Mouse (Mus musculus) brain, adult 2 months (tissue): ENCODE data around the gene Tpp2.

Experiments
- DNase-seq: peaks from one replicate; pipeline ENCODE4 v3.0.0; 2011; ENCODE audit warnings: low read depth, low spot score

Gene Tpp2

GRCm38 (mm10) chr1:43933488-43934415 is at the start of gene Tpp2:
TSS of gene Tpp2 (plus strand) at chr1:43933647.
- DNase-seq = peak; percentile 100

GRCm38 (mm10) chr1:43888358-43888757 is 45.1 kb upstream of the Tpp2 start:
- peak; percentile 89 for DNase-seq

DNA sequence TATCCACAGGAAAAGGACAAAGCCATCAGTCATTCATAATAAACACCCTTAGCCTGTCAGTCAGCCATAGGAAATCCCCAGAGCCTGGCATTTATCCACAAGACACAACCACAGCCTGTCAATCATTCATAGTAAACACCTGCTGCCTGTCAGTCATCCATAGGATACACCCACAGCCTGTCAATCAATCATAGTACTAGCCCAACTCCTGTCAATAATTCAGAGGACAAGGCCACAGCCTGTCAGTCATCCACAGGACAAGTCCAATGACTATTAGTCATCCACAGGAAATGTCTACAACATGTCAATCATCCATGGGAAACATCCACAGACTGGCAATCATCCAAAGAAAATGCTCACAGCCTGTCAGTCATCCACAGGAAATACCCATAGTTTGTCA is 37.7 kb upstream of the Tpp2 start:
- no peak for DNase-seq

GRCm38 (mm10) chr1:43897131-43897530 is 36.3 kb upstream of the Tpp2 start:
- no peak for DNase-seq

- no peak for DNase-seq
Measured at GRCm38 (mm10) chr1:43897987-43898386, 35.5 kb upstream of the Tpp2 start.

DNA sequence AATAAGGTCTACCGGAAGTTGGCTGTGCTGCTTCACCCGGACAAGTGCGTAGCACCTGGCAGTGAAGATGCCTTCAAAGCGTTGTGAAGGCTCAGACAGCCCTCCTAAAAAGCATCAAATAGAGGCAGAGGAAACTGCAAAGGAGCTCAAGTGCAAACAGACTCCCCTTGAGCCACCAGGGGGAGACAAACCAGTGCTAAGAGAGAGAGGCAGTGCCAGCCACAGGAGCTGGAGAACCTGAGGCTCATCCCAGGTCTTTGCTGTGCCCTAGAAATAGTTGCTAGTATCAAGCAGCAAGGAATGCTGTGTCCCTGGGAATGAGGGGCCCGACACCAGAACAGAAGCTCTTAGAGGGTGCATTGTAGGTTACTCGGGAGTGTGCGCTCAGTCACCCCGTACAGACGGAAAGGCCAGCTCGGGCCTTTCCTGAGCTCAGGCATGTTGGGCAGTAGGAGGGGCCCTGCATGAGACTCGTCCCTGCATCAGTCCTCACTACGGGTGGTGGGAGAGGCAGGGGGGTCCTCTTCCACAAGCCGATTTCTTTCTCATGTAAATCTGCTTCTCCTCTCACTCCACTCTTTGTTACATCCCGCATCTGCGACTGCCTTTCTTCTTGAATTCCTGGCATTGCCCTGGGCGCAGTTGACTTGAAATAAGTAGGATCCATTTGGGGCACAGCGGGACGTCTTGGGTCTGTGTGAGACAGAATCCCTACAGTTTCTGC is 34.3 kb upstream of the Tpp2 start:
- peak; percentile 93 for DNase-seq

DNA sequence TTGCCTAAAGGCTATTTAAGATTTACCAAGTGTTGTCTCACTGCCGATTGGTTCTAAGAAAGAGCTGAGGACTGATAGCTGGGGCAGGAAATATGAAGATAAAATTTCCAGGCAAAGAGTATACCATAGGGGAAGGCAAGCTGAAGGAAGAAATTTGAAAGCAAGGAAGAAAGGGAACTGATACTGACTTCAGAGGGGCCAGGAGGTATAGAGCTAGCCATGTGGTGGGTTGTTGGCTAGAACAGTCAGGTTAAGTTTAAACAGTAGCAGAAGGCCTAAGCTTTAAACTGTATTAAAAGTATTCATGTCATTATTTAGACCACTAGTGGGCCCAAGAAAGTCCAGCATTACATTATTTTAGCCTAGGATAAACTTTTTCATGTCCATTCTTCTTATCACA is 31.0 kb upstream of the Tpp2 start:
- DNase-seq = no peak

DNA sequence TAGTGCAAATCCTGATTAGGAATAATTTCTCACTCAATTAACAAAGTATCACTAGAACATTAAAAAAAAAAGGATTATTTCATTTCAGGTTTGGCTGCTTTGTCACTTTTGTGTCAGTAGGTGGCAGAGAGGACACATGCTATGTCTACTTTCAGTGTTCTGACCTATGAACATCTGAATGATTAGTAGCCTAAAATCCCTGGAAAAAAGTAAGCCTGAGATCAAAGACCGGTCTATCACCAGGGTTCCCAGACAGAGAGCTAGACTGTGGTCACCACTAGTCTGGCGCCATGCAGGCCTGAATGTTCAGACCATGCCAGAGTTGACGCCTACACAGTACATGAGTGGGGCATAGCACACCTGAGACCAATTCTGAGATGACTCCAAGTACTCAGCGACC is 30.6 kb upstream of the Tpp2 start:
- peak; percentile 24 for DNase-seq

DNA sequence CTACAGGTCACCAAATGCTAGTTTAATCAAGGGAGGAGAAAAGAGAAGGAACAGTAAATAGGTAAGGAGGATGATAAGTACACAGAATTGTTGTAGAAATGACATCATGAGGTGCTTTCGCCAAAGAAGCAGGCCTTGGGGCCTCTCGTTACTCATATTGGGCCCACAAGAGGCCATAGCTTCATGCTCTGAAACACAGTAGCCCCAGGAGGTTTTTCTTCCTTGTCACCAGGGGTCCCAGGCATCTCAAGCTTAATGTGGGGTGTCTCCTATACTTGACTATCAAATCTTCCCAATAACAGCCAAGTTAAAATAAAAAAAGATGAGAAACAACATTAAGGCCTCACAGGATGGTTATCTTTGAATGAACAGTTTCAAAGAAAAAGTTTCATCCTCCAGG is 18.0 kb upstream of the Tpp2 start:
- no peak for DNase-seq

- no peak for DNase-seq
Measured at GRCm38 (mm10) chr1:43916854-43917253, 16.6 kb upstream of the Tpp2 start.

DNA sequence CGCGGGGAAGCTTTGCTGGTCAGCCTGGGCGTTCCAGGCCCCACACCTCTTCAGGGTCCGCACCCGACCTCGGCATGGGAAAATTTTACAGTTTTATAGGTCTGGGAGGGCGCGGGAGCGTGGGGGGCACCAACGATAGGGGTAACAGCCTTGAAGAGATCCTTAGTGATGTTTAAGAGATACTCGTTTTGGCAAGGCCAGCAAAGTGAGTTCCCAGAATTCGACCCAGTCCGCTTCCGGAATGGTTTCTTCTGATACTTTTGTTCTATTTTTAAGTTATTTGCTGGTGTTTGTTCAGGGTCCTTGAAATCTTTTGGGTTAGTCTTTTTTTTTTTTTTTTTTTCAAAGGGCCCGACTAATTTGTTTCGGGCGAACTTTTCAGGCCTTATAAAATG is 966 bp downstream of the Tpp2 start:
- DNase-seq = peak; percentile 18

GRCm38 (mm10) chr1:43939310-43939709 is 5.9 kb downstream of the Tpp2 start:
- DNase-seq = no peak

- DNase-seq = no peak
Measured at GRCm38 (mm10) chr1:43941476-43942217, 8.2 kb downstream of the Tpp2 start.

GRCm38 (mm10) chr1:43942814-43943213 is 9.4 kb downstream of the Tpp2 start:
- DNase-seq = no peak

DNA sequence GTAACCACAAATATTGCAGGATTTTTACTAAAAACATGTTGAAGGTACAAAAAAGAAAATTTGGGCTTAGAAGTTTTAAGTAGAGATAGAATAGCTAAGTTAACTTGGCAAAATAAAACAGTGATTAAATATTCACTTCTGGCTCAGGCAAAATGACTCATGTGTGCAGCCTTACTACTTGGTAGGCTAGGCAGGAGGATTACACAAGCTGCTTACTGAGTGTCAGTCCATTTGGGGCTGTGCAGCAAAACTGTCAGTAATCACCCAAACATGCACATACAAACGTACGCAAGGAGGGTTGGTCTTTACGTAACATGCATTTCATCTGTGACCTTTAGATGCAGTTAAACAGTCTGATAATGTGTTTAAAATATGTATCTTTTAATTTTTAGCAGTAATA is 20.2 kb downstream of the Tpp2 start:
- peak; percentile 26 for DNase-seq

DNA sequence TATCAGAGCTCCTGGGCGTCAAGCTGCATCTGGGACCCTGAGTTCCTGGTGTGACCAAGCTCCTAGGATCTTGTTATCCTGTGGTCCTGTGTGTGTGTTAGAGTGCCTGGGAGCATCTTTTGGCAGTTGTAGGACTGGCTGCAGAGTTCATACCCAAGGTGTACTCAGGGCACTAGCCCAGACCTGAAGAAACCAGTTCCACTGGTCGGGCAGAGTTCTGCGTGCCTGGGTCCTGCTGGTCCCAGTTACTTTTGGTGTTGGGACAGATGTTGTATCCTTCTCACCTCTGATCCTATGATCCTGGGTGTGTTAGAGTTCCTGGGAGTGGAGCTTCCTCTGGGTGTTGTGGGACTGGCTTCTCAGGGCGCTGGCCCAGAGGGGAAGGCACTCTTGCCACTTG is 30.9 kb downstream of the Tpp2 start:
- DNase-seq = no peak

GRCm38 (mm10) chr1:43966756-43967155 is 33.3 kb downstream of the Tpp2 start:
- no peak for DNase-seq

GRCm38 (mm10) chr1:43969361-43969760 is 35.9 kb downstream of the Tpp2 start:
- DNase-seq = no peak

DNA sequence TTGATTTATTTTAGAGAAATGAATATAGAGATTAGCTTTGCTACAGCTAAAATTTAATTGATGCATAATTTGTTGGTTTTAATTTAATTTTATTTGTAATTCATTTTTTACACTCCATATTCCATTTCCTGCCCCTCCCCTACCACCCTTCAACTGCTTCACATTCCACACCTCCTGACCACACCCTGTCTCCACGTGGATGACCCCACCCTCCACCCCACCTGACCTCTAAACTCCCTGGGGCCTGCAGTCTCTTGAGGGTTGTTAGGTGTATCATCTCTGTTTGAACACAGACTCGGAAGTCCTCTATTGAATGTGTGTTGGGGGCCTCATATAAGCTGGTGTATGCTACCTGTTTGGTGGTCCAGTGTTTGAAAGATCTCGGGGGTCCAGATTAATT is 37.6 kb downstream of the Tpp2 start:
- no peak for DNase-seq

GRCm38 (mm10) chr1:43996914-43997589 is 63.6 kb downstream of the Tpp2 start:
- DNase-seq = no peak

DNA sequence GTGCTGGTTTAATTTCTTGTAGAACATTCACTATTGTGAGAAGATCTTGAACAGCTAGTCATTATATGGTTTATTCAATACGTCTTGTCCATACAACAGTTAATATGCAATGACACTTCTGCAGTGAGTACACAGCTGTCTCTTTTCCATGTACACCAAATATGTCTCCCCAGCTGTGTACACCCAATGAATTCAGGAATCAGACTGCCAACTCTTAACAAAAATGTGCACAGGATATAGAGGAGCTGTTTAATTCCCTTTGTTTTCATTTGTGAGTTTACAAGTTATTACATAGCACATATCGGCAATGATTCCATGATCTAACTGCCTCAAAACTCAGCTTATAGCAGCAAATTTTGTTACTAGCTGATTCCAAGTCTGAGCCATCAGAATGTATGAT is 71.1 kb downstream of the Tpp2 start:
- no peak for DNase-seq

- DNase-seq = no peak
Measured at GRCm38 (mm10) chr1:44015556-44015955, 82.1 kb downstream of the Tpp2 start.
